Mouse (Mus musculus): ENCODE data around the gene Ank2. TPM values are rescaled to one million over a fixed set of nuclear protein-coding genes. Genes with fewer than 3 reads are reported as not detected.
A peak's percentile ranks its signal among the peaks of the same experiment; 100 is the strongest.

Gene Ank2
- total RNA-seq, 2 experiments from 2014 or later, result 38.6 to 42.5 TPM

GRCm38 (mm10) chr3:127292864-127293478 is 206.2 kb downstream of the Ank2 start:
- DNase-seq, result no peak

DNA sequence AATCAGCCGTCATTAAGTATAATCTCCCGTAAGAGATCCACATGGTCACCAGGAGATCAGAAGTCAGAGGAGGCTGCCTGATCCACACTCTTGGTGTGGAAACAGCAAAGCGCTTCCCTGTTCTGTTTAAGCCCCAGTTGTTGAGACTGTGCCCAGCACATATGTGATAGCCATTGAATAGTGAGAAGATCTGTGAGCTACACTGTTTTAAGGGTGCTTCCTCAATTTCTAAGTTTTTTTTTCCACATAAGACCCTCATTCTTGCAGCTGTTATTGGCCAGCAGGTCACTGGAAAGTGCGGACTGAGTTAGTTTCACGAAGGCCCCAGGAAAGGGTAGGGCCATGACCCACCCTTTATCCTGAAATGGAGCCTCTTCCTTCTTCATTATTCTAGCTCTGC is 216.9 kb downstream of the Ank2 start:
- DNase-seq, result no peak

DNA sequence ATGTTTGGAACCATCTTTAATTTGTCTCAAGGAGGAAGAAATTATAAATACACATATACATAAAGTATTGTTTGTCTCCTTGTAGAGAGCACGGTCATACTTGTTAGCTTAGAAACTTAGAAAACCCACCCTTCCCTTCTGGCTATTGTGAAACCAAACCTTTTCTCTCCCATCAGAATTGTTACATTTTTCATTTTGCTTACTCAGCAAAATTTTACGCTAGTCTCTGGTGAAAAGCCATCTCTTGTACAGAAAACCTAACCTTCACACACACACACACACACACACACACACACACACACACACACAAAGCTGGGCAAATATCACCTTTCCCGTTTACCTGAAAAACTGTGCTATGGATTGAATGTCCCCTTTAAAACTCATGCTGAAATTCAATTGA is 217.8 kb downstream of the Ank2 start:
- DNase-seq, result no peak

DNA sequence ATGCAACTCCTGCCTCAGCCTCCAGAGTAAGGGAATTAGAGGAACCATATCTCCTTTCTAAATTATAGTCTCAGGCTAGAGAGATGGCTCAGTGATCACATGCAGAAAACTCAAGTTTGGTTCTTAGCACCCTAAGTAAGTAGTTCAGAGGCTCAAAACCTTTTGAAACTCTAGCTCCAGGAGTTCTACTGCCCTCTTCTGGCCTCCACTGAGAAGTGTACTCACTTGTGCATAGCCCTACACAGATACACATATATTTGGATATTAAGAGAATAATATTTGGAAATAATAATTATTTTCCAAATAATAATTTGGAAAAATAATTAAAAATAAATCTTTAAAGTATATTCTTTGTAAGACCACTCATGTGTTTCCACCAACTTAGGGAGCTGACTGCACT is 218.8 kb downstream of the Ank2 start:
- no peak for DNase-seq

GRCm38 (mm10) chr3:127275953-127276352 is 223.2 kb downstream of the Ank2 start:
- no peak for DNase-seq

- no peak for DNase-seq
Observed at GRCm38 (mm10) chr3:127272801-127273200, 226.3 kb downstream of the Ank2 start.

GRCm38 (mm10) chr3:127269616-127270015 is 229.5 kb downstream of the Ank2 start:
- no peak for DNase-seq

DNA sequence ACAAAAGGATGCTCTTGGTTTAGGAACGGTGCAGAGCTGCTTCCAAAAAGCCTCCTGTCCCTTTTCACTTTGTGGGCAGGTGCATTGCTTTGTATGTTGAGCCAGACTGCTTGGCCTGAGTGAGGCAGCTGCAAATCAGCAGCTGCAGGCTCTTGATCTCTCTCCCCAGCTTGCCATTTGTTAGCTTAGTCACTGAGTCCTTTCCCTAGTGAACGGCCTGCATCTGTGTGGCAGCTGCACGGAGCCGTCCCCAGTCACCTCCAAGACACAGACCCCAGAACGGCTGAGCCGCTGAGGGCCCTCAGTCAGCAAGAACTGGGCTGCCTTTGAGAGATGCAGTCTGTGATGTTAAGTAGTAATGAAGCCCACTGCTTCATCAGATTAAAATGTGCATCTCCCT is 231.3 kb downstream of the Ank2 start:
- no peak for DNase-seq

- DNase-seq, result no peak
Observed at GRCm38 (mm10) chr3:127265732-127266131, 233.4 kb downstream of the Ank2 start.

DNA sequence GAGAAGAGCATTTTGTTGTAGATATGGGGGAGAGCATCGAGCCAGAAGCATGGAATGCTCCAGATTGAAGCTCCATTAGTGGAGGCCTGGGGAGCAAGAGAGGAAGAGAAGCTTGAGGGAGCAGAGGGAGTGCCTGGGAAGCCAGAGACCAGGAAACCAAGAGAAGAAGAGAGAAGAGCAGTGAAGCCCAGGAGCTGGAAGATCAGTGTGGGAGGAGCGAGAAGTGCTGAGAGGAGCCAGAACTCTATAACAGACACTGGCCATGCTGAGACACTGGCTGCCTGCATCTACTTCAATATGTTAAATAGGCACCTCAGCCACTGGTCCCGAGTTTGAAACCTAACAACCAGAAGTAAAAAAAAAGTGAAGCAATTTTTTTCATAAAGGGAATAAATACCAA is 234.0 kb downstream of the Ank2 start:
- no peak for DNase-seq

- DNase-seq, result no peak
Observed at GRCm38 (mm10) chr3:127260786-127261166, 238.4 kb downstream of the Ank2 start.

- DNase-seq, result no peak
Observed at GRCm38 (mm10) chr3:127260007-127260785, 239.0 kb downstream of the Ank2 start.

DNA sequence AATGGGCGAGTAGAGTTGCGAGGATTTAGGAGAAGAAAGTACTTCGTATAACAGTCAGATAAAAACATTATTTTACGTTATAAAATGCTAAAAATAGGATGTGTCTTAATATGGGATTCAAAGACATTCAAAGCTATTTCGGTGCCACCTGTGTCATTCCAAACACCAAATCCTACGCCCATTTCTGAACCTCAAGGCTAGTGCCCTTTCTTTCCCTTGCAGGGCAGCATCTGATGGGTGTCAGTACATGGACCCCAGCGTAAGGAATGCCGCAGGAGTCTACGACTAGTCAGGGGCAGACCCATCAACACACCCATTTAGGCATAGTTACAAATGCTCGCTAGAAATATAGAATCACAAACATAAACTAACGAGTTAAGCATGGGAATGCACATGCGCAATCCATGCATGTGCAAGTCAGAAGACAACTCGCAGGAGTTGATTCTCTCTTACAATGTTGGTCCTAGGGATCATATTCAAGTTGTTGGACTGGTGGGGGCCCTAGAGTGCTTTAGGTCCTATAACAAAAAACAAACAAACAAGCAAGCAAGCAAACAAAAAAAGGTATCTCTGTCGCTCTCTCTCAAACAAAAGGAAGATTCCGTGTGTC is 240.6 kb downstream of the Ank2 start:
- no peak for DNase-seq

DNA sequence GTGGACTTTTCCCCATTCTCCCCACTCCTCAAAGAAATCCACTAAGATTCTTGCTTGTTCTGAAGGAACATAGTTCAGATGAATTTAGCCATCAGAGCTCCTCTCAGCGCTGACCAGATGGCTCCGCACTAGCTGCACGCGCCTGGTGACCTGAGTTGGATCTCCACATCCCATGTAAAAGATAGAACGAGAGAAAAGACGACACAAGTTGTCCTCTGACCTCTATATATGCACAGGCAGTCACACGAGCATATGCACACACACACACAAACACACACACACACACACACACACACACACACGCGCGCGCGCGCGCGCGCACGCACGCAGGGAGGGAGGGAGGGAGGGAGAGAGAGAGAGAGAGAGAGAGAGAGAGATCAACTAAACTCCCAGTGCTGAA is 241.2 kb downstream of the Ank2 start:
- DNase-seq, result peak in 1 of 2 experiments; percentile 4

- DNase-seq, result peak; percentile 33 to 44
Observed at GRCm38 (mm10) chr3:127257279-127257925, 241.7 kb downstream of the Ank2 start.

- no peak for DNase-seq
Observed at GRCm38 (mm10) chr3:127256681-127257080, 242.5 kb downstream of the Ank2 start.

- no peak for DNase-seq
Observed at GRCm38 (mm10) chr3:127250930-127251329, 248.2 kb downstream of the Ank2 start.

DNA sequence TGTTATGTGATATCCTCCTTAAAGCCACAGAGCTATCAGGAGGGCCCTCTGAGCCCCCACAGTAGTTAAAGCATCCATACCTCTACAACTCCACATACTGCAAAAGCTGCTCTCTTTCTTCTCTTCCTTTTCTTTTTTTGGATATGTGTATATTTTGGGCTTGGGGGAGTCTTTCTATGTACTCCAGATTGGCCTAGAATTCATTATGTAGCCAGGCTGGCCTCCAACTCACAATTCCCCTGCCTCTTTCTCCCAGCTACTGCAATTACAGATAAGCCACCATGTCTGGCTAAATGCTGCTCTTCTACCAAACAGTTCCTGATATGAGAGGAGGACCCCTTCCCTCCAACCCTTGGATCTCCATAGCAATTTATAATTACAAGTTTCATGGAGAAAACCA is 250.5 kb downstream of the Ank2 start:
- DNase-seq, result no peak

DNA sequence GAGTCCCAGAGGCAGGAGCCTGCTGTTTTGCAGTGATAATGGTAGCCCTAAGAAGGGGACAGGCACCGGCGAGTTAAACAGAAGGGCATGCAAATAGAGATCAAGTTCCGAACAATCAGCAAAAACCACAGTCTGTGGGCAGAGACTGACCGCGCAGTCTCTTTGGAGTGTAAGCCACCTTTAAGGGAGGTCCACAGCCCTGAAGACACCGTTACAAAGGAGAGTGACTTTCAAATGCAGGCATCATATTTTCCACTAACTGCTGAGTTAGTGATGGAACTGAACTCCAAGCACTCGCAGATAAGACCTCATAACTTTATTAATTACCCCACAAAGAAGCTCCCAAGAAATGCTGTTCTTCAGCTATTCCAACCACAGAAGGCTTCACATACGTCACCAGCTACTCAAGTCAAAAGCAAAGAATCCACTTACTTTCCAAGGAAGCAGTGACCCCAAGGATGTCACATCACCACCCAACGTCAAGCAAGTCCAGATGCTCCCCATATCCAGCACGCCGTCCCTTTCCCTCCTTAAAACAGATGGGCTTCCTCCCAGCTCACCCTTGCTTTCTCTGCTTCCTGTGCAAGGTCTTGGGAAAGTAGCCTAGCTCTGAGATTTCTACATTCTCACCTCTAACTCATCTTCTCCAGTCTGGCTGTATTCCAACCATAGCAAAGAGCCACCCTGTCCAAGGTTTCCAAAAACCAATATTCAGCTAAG is 252.0 kb downstream of the Ank2 start:
- no peak for DNase-seq

DNA sequence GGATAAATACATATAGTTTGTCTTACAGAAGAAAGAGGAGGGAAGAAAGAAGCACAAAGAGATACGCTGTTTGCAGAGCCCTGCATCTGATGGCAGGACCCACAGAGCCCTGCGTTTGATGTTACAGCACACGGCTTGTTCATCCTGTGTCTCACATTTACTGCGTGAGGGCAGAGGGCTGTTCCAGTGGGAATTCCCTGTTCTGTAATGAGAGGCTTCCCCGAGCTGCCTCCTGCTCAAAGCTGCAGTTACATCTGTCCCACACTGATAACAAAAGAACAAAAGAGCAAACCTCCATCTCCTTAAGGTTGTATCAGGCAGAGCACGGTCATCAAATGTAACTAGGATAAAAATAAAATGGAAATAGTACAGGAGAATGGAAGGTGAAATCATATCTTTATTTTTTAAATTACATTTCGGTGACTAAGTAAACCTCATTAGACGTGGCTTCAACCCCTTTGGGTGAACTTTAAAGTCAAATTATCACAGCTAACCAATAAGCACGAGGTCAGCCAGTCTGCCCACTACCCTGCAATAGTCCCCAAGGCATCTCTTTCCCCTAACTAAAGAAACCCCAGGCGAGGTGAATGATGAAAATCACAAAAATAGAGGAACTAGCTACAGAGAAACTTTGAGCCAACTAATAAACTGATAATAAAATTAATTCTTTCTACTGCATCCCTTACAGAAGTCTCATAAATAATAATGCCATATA is 255.1 kb downstream of the Ank2 start:
- no peak for DNase-seq

DNA sequence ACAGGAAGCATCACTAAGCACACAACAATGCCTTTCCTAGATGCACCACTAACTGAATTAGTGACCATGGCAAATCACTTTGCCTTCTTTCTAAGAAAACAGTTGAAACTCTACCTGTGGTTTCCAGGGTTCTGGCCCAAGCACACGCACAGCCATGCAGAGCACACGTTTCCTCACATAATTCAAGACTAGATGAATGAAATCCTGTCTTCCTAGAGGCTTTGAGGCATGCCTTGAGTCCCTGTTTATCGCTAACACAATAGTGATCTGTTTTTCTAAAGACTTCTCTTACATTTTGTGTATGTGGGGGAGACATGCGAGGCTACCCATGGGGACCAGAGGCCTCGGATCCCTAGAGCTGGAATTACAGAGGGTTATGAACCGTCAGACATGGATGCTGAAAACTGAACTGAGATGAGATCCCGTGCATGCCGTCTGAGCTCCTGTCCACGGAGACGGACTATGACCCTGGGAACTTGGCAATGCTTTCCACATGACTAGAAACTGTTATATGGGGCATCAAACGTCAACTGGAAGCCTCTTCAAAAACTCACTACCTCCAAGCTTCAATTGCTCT is 256.8 kb downstream of the Ank2 start:
- no peak for DNase-seq

Data from adrenal gland, postnatal 36 days (tissue).